Mouse (Mus musculus): ENCODE results near the gene Atg101.

Gene Atg101

GRCm38 (mm10) chr15:101287361-101287760 is 3.3 kb downstream of the Atg101 start:
- DNase-seq = no peak

GRCm38 (mm10) chr15:101290354-101290753 is 6.3 kb downstream of the Atg101 start:
- DNase-seq = no peak

GRCm38 (mm10) chr15:101292012-101292411 is 7.9 kb downstream of the Atg101 start:
- no peak for DNase-seq

GRCm38 (mm10) chr15:101293025-101293621 is 9.1 kb downstream of the Atg101 start, which contains the start of gene 6030408B16Rik:
TSS of gene 6030408B16Rik (plus strand) at chr15:101293212.
- DNase-seq = no peak

GRCm38 (mm10) chr15:101294028-101294894 is 10.2 kb downstream of the Atg101 start:
- DNase-seq = no peak

- DNase-seq = no peak
These were observed 11.0 kb downstream of the Atg101 start for GRCm38 (mm10) chr15:101295106-101295505.

- no peak for DNase-seq
These were observed 11.5 kb downstream of the Atg101 start for GRCm38 (mm10) chr15:101295616-101296015.

GRCm38 (mm10) chr15:101296091-101296490 is 12.0 kb downstream of the Atg101 start:
- no peak for DNase-seq

- no peak for DNase-seq
These were observed 13.9 kb downstream of the Atg101 start for GRCm38 (mm10) chr15:101297988-101298387.

GRCm38 (mm10) chr15:101298550-101298949 is 14.5 kb downstream of the Atg101 start:
- no peak for DNase-seq

- DNase-seq = no peak
These were observed 15.4 kb downstream of the Atg101 start for GRCm38 (mm10) chr15:101299480-101299960.

- no peak for DNase-seq
These were observed 16.1 kb downstream of the Atg101 start for GRCm38 (mm10) chr15:101300128-101300527.

- DNase-seq = no peak
These were observed 18.1 kb downstream of the Atg101 start for GRCm38 (mm10) chr15:101302201-101302600.

- no peak for DNase-seq
These were observed 19.8 kb downstream of the Atg101 start for GRCm38 (mm10) chr15:101303830-101304229.

GRCm38 (mm10) chr15:101306459-101306858 is 22.4 kb downstream of the Atg101 start:
- DNase-seq = no peak

- DNase-seq = no peak
These were observed 24.6 kb downstream of the Atg101 start for GRCm38 (mm10) chr15:101308440-101309348.

- no peak for DNase-seq
These were observed 25.4 kb downstream of the Atg101 start for GRCm38 (mm10) chr15:101309493-101309892.

- DNase-seq = no peak
These were observed 27.2 kb downstream of the Atg101 start for GRCm38 (mm10) chr15:101311087-101311770.

GRCm38 (mm10) chr15:101312006-101312405 is 27.9 kb downstream of the Atg101 start:
- no peak for DNase-seq

GRCm38 (mm10) chr15:101315378-101315777 is 31.3 kb downstream of the Atg101 start:
- DNase-seq = no peak

GRCm38 (mm10) chr15:101315832-101316231 is 31.8 kb downstream of the Atg101 start:
- DNase-seq = peak; percentile 75 to 76

GRCm38 (mm10) chr15:101316279-101316912 is 32.3 kb downstream of the Atg101 start:
- no peak for DNase-seq
